Mouse (Mus musculus): ENCODE measurements around the gene Gpr107. TPM values are rescaled to one million over a fixed set of nuclear protein-coding genes. Genes with fewer than 3 reads are reported as not detected.
"Not testable (repeated sequence)": the region's sequence is repeated elsewhere in the genome, so short reads cannot be mapped to it uniquely, and the experiment has no call there.

Gene Gpr107
- polyA plus RNA-seq, 1 experiment, result 28.2 TPM

- H3K27ac ChIP-seq (ENCODE audit: insufficient read depth, low read length), result no peak overlapping the region
- peaks cover 9% of the 10 kb centered on the region for H3K4me1 ChIP-seq (ENCODE audit: control insufficient read depth, insufficient read depth, low read length)
- no peak overlapping the region for H3K4me3 ChIP-seq (ENCODE audit: insufficient read depth, low read length)
- TF ChIP-seq POLR2A (IDR thresholded peaks at IDR 0.05; ENCODE audit: extremely low read depth, insufficient read depth, low read length), result no peak
- no peak for TF ChIP-seq CTCF (IDR thresholded peaks at IDR 0.05; ENCODE audit: extremely low read depth, insufficient read depth, low read length)
Observed at GRCm38 (mm10) chr2:31165529-31165928, 13.4 kb downstream of the Gpr107 start.

- not testable (repeated sequence) for H3K27ac ChIP-seq (ENCODE audit: insufficient read depth, low read length); H3K4me3 ChIP-seq (ENCODE audit: insufficient read depth, low read length); H3K4me1 ChIP-seq (ENCODE audit: control insufficient read depth, insufficient read depth, low read length)
Observed at GRCm38 (mm10) chr2:31167571-31167970, 15.5 kb downstream of the Gpr107 start.

GRCm38 (mm10) chr2:31169001-31169400, 16.9 kb downstream of the Gpr107 start:
- Histone ChIP-seq H3K27ac (ENCODE audit: insufficient read depth, low read length) (no peak overlapping the region), H3K4me3 (ENCODE audit: insufficient read depth, low read length) (no peak overlapping the region), H3K4me1 (ENCODE audit: control insufficient read depth, insufficient read depth, low read length) (peaks cover 9% of the 10 kb centered on the region)
- no peak for TF ChIP-seq CTCF (IDR thresholded peaks at IDR 0.05; ENCODE audit: extremely low read depth, insufficient read depth, low read length)
- TF ChIP-seq POLR2A (IDR thresholded peaks at IDR 0.05; ENCODE audit: extremely low read depth, insufficient read depth, low read length), result no peak

- H3K27ac ChIP-seq (ENCODE audit: insufficient read depth, low read length), result no peak overlapping the region
- TF ChIP-seq CTCF (IDR thresholded peaks at IDR 0.05; ENCODE audit: extremely low read depth, insufficient read depth, low read length) (no peak), POLR2A (IDR thresholded peaks at IDR 0.05; ENCODE audit: extremely low read depth, insufficient read depth, low read length) (no peak)
Observed at GRCm38 (mm10) chr2:31170164-31170563, 18.0 kb downstream of the Gpr107 start.

GRCm38 (mm10) chr2:31172001-31172400, 19.9 kb downstream of the Gpr107 start:
- Histone ChIP-seq H3K4me1 (ENCODE audit: control insufficient read depth, insufficient read depth, low read length) (no peaks in the 10 kb centered on the region), H3K27ac (ENCODE audit: insufficient read depth, low read length) (peak overlapping the region; percentile 51; the same call in 1 of the 2 replicates), H3K4me3 (ENCODE audit: insufficient read depth, low read length) (no peak overlapping the region)
- TF ChIP-seq CTCF (IDR thresholded peaks at IDR 0.05; ENCODE audit: extremely low read depth, insufficient read depth, low read length) (no peak), POLR2A (IDR thresholded peaks at IDR 0.05; ENCODE audit: extremely low read depth, insufficient read depth, low read length) (no peak)

More at GRCm38 (mm10) chr2:31170164-31170563, 18.0 kb downstream of the Gpr107 start:
- no peak overlapping the region for H3K4me3 ChIP-seq (ENCODE audit: insufficient read depth, low read length)
- H3K4me1 ChIP-seq (ENCODE audit: control insufficient read depth, insufficient read depth, low read length), result peaks cover 5% of the 10 kb centered on the region

GRCm38 (mm10) chr2:31172536-31172935, 20.4 kb downstream of the Gpr107 start:
- Histone ChIP-seq H3K4me1 (ENCODE audit: control insufficient read depth, insufficient read depth, low read length) (no peaks in the 10 kb centered on the region), H3K4me3 (ENCODE audit: insufficient read depth, low read length) (no peak overlapping the region), H3K27ac (ENCODE audit: insufficient read depth, low read length) (no peak overlapping the region)
- TF ChIP-seq CTCF (IDR thresholded peaks at IDR 0.05; ENCODE audit: extremely low read depth, insufficient read depth, low read length) (no peak), POLR2A (IDR thresholded peaks at IDR 0.05; ENCODE audit: extremely low read depth, insufficient read depth, low read length) (no peak)

GRCm38 (mm10) chr2:31173290-31173689, 21.2 kb downstream of the Gpr107 start:
- H3K4me1 ChIP-seq (ENCODE audit: control insufficient read depth, insufficient read depth, low read length), result no peaks in the 10 kb centered on the region
- H3K4me3 ChIP-seq (ENCODE audit: insufficient read depth, low read length), result no peak overlapping the region
- no peak overlapping the region for H3K27ac ChIP-seq (ENCODE audit: insufficient read depth, low read length)
- TF ChIP-seq CTCF (IDR thresholded peaks at IDR 0.05; ENCODE audit: extremely low read depth, insufficient read depth, low read length) (no peak), POLR2A (IDR thresholded peaks at IDR 0.05; ENCODE audit: extremely low read depth, insufficient read depth, low read length) (no peak)

- H3K4me1 ChIP-seq (ENCODE audit: control insufficient read depth, insufficient read depth, low read length); H3K27ac ChIP-seq (ENCODE audit: insufficient read depth, low read length); H3K4me3 ChIP-seq (ENCODE audit: insufficient read depth, low read length): not testable (repeated sequence)
- TF ChIP-seq CTCF (IDR thresholded peaks at IDR 0.05; ENCODE audit: extremely low read depth, insufficient read depth, low read length), result 0 out of 2 replicates have a peak, but pooled peaks have one; percentile 14
Observed at GRCm38 (mm10) chr2:31178593-31178992, 26.5 kb downstream of the Gpr107 start.

- no peak for TF ChIP-seq POLR2A (IDR thresholded peaks at IDR 0.05; ENCODE audit: extremely low read depth, insufficient read depth, low read length)
- no peak for TF ChIP-seq CTCF (IDR thresholded peaks at IDR 0.05; ENCODE audit: extremely low read depth, insufficient read depth, low read length)
- no peak overlapping the region for H3K27ac ChIP-seq (ENCODE audit: insufficient read depth, low read length)
- no peaks in the 10 kb centered on the region for H3K4me1 ChIP-seq (ENCODE audit: control insufficient read depth, insufficient read depth, low read length)
- no peak overlapping the region for H3K4me3 ChIP-seq (ENCODE audit: insufficient read depth, low read length)
Observed at GRCm38 (mm10) chr2:31179471-31179870, 27.4 kb downstream of the Gpr107 start.

- H3K4me3 ChIP-seq (ENCODE audit: insufficient read depth, low read length), result no peak overlapping the region
- TF ChIP-seq POLR2A (IDR thresholded peaks at IDR 0.05; ENCODE audit: extremely low read depth, insufficient read depth, low read length), result no peak
- no peak for TF ChIP-seq CTCF (IDR thresholded peaks at IDR 0.05; ENCODE audit: extremely low read depth, insufficient read depth, low read length)
- no peaks in the 10 kb centered on the region for H3K4me1 ChIP-seq (ENCODE audit: control insufficient read depth, insufficient read depth, low read length)
- no peak overlapping the region for H3K27ac ChIP-seq (ENCODE audit: insufficient read depth, low read length)
Observed at GRCm38 (mm10) chr2:31180081-31180551, 28.0 kb downstream of the Gpr107 start.

All from cortical plate, adult 2 months (tissue).